Mouse (Mus musculus): ENCODE measurements at regions not wholly inside any gene's neighbourhood (a gene's known extent, or its start where the extent isn't known, plus 50 kb on each side); places are given as distances from the start of the nearest gene placed in this dataset.
A peak's percentile ranks its signal among the peaks of the same experiment; 100 is the strongest.

DNA sequence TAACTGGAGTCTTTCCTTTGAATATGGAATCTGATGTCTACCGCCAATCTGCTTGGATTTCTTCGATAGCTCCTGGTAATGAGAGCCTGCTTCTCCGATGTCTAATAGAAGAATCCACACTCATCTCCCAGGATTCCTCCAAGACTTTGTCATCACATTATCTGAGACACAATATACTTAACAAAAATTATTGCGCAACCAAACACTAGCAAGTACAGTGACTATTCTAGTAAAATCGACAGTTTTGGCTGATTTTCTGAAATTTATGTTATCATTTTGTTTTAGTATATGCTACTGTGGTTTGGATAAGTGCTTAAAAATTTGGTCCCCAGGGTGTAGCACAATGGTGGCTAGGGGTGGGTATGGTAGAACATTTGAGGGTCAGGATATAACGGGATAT lies 266.5 kb downstream of the Gm5447 start:
- no peaks in the 10 kb centered on the region for H3K4me1 ChIP-seq (ENCODE audit: insufficient read depth)
- H3K9me3 ChIP-seq (ENCODE audit: low read depth, low read length): no peaks in the 10 kb centered on the region
- no peak overlapping the region for H3K27ac ChIP-seq (ENCODE audit: low read depth)
- DNase-seq: no peak
- no peak for TF ChIP-seq CTCF (IDR thresholded peaks at IDR 0.05; ENCODE audit: low read depth)
- H3K4me2 ChIP-seq: no peak overlapping the region
- ATAC-seq (ENCODE audit: insufficient read depth): no peak
- no peak overlapping the region for H3K4me3 ChIP-seq (ENCODE audit: low read depth, low read length)
- no peak overlapping the region for H3K9ac ChIP-seq
- no peaks in the 10 kb centered on the region for H3K27me3 ChIP-seq (ENCODE audit: insufficient read depth, low read length)
- WGBS: 96% methylated on average over 6 of the region's 6 CpGs
- no peaks in the 10 kb centered on the region for H3K36me3 ChIP-seq (ENCODE audit: insufficient read depth)

DNA sequence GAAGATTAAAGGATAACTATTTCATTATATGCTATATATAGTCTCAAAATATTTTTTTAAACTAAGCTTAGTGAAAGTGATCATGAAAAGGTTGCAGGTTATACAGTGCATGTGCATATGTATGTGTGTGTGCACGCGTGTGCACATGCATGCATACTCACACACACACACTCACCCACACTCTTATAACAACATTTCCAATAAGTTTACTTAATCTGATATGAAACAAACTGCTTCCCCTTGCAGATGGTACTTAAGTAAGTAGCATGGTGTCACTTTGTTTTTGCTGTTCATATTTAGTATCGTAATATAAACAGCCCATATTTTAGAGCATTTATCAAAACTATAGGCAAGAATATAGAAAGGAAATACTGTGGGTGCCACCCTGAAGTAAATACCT lies 275.0 kb downstream of the Gm5447 start:
- H3K4me2 ChIP-seq: no peak overlapping the region

DNA sequence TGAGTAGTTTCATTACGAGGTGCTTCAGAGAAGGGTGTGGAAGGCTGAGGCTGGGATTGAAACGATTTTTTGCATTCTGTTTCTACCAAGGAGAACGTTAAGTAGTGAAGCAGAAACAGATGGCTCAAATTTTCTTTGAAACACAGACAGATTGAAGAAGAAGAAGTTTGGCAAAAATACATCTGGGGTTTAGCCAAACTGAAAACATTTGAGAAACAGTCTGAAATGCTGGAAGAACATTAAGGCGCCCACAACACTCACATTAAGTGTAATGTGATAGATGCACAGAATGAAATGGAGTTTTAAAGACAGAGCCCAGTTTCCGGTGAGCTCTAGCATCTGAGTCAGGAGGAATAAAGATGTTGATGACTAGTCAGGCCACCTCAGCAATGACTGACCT lies 275.5 kb downstream of the Gm5447 start:
- no peaks in the 10 kb centered on the region for H3K36me3 ChIP-seq (ENCODE audit: insufficient read depth)
- TF ChIP-seq CTCF (IDR thresholded peaks at IDR 0.05; ENCODE audit: low read depth): no peak
- DNase-seq: peak; percentile 93
- H3K27ac ChIP-seq (ENCODE audit: low read depth): peak overlapping the region; percentile 42
- no peaks in the 10 kb centered on the region for H3K27me3 ChIP-seq (ENCODE audit: insufficient read depth, low read length)
- H3K4me3 ChIP-seq (ENCODE audit: low read depth, low read length): no peak overlapping the region
- no peak overlapping the region for H3K9ac ChIP-seq
- WGBS: 33% methylated on average over 5 of the region's 5 CpGs
- H3K4me2 ChIP-seq: no peak overlapping the region
- peaks cover 7% of the 10 kb centered on the region; the same call in 1 of the 2 replicates for H3K4me1 ChIP-seq (ENCODE audit: insufficient read depth)
- H3K9me3 ChIP-seq (ENCODE audit: low read depth, low read length): no peaks in the 10 kb centered on the region
- ATAC-seq (ENCODE audit: insufficient read depth): peak; percentile 65; the same call in 1 of the 2 replicates

More for the DNA sequence above, 275.0 kb downstream of the Gm5447 start:
- 57% methylated on average over 3 of the region's 3 CpGs for WGBS
- Histone ChIP-seq H3K27ac (ENCODE audit: low read depth) (peak overlapping the region; percentile 25), H3K27me3 (ENCODE audit: insufficient read depth, low read length) (no peaks in the 10 kb centered on the region), H3K4me3 (ENCODE audit: low read depth, low read length) (no peak overlapping the region), H3K4me1 (ENCODE audit: insufficient read depth) (peaks cover 7% of the 10 kb centered on the region; the same call in 1 of the 2 replicates), H3K9me3 (ENCODE audit: low read depth, low read length) (no peaks in the 10 kb centered on the region), H3K36me3 (ENCODE audit: insufficient read depth) (no peaks in the 10 kb centered on the region), H3K9ac (no peak overlapping the region)
- peak; percentile 51 for ATAC-seq (ENCODE audit: insufficient read depth)
- DNase-seq: peak; percentile 43
- TF ChIP-seq CTCF (IDR thresholded peaks at IDR 0.05; ENCODE audit: low read depth): no peak

DNA sequence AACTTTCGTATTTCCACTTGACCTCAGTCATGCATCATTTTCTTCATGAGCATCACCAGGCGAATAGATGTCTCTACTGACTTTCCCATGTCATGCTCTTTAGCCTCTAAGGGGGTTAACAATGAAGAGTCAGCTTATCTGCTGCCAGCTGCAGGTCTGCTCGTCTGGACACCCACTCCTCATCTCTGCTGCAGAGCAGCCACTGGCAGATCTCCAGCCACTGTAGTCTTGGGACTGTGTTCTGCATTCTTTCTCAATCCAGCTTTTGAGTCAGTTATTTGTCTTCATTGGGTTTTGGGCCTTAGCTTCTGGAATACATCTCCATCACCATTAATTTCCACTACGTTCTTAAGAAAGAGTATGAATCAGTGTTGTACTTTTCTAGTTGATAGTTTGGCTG lies 280.0 kb downstream of the Gm5447 start:
- ATAC-seq (ENCODE audit: insufficient read depth) (no peak), DNase-seq (peak; percentile 59)
- H3K27me3 ChIP-seq (ENCODE audit: insufficient read depth, low read length): no peaks in the 10 kb centered on the region
- no peaks in the 10 kb centered on the region for H3K9me3 ChIP-seq (ENCODE audit: low read depth, low read length)
- no peaks in the 10 kb centered on the region for H3K36me3 ChIP-seq (ENCODE audit: insufficient read depth)
- H3K4me1 ChIP-seq (ENCODE audit: insufficient read depth): peaks cover 3% of the 10 kb centered on the region; the same call in 1 of the 2 replicates
- H3K4me2 ChIP-seq: no peak overlapping the region
- WGBS: 36% methylated on average over 4 of the region's 4 CpGs
- H3K9ac ChIP-seq: no peak overlapping the region
- H3K4me3 ChIP-seq (ENCODE audit: low read depth, low read length): no peak overlapping the region
- H3K27ac ChIP-seq (ENCODE audit: low read depth): no peak overlapping the region
- no peak for TF ChIP-seq CTCF (IDR thresholded peaks at IDR 0.05; ENCODE audit: low read depth)

DNA sequence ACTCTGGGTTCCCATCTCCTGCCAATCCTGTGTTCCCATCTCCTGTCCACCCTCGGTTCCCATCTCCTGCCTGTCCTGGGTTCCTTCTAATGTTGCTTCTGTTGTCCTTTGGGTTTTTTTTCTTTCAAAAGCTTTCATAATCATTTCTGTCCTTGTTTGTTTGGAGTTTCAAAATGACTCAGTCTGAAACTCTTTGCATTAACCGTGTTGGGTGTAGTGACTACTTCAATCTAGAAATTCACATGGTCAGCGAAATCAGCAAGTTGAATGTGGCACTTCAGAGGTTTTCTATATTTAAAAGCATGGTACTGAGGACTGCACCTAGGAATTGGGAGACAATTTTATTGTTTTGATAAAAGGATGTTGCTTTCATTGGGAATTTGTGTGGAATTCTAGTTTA lies 280.7 kb downstream of the Gm5447 start:
- ATAC-seq (ENCODE audit: insufficient read depth) (no peak), DNase-seq (no peak)
- no peak overlapping the region for H3K27ac ChIP-seq (ENCODE audit: low read depth)
- WGBS: 82% methylated on average over 3 of the region's 3 CpGs
- no peak overlapping the region for H3K4me3 ChIP-seq (ENCODE audit: low read depth, low read length)
- H3K4me2 ChIP-seq: no peak overlapping the region
- no peaks in the 10 kb centered on the region for H3K36me3 ChIP-seq (ENCODE audit: insufficient read depth)
- H3K4me1 ChIP-seq (ENCODE audit: insufficient read depth): peaks cover 3% of the 10 kb centered on the region; the same call in 1 of the 2 replicates
- no peaks in the 10 kb centered on the region for H3K9me3 ChIP-seq (ENCODE audit: low read depth, low read length)
- no peaks in the 10 kb centered on the region for H3K27me3 ChIP-seq (ENCODE audit: insufficient read depth, low read length)
- H3K9ac ChIP-seq: no peak overlapping the region
- no peak for TF ChIP-seq CTCF (IDR thresholded peaks at IDR 0.05; ENCODE audit: low read depth)

DNA sequence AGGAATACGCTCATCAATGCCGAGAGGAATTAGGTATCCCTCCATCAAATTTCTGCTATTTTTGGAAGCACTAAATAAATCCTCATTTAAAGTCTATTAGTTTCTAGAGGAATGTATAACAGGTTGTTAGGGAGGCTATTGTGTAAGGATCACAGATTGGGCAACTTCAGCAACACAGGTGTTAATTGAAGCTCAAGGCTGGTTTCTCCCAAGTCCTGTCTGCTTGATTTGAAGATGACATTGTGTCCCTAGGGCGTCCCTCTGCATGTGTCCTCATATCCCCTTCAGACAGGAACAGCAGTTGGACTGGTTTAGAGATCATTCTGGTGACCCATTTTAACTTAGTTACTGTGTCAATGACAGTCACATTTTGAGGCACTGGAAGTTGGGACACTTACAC lies 281.5 kb downstream of the Gm5447 start:
- H3K9ac ChIP-seq: no peak overlapping the region
- 90% methylated on average over 3 of the region's 3 CpGs for WGBS

DNA sequence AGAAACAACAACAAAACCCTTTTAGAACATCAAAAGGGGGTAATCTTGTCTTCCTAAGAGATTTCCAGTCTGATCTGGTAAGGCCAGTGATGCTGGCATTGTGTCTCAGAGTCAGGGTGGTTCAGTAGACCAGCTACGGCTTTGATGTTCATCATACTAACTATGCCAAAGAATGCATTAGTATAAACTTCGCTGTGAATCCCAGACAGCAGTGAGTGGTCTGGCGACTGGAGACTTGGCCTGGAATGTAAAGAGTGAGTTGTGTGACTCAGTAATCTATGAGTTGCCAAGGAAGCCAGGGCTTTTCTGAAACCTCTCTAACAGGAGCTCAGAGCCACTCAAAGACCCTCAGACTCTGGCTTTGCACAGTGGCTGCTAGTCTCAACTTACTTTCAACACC lies 288.1 kb upstream of the Foxq1 start:
- Histone ChIP-seq H3K4me2 (no peak overlapping the region), H3K4me1 (ENCODE audit: insufficient read depth) (no peaks in the 10 kb centered on the region), H3K9ac (no peak overlapping the region), H3K27ac (ENCODE audit: low read depth) (no peak overlapping the region), H3K4me3 (ENCODE audit: low read depth, low read length) (no peak overlapping the region), H3K36me3 (ENCODE audit: insufficient read depth) (no peaks in the 10 kb centered on the region), H3K9me3 (ENCODE audit: low read depth, low read length) (no peaks in the 10 kb centered on the region), H3K27me3 (ENCODE audit: insufficient read depth, low read length) (no peaks in the 10 kb centered on the region)
- no peak for TF ChIP-seq CTCF (IDR thresholded peaks at IDR 0.05; ENCODE audit: low read depth)
- peak; percentile 53 for DNase-seq
- 55% methylated on average over 3 of the region's 3 CpGs for WGBS
- no peak; the same call in 1 of the 2 replicates for ATAC-seq (ENCODE audit: insufficient read depth)

More for the DNA sequence above, 281.5 kb downstream of the Gm5447 start:
- DNase-seq (no peak), ATAC-seq (ENCODE audit: insufficient read depth) (no peak)
- Histone ChIP-seq H3K36me3 (ENCODE audit: insufficient read depth) (no peaks in the 10 kb centered on the region), H3K4me2 (no peak overlapping the region), H3K27me3 (ENCODE audit: insufficient read depth, low read length) (no peaks in the 10 kb centered on the region), H3K27ac (ENCODE audit: low read depth) (no peak overlapping the region), H3K4me1 (ENCODE audit: insufficient read depth) (no peaks in the 10 kb centered on the region), H3K4me3 (ENCODE audit: low read depth, low read length) (no peak overlapping the region), H3K9me3 (ENCODE audit: low read depth, low read length) (no peaks in the 10 kb centered on the region)
- TF ChIP-seq CTCF (IDR thresholded peaks at IDR 0.05; ENCODE audit: low read depth): no peak
